Mouse (Mus musculus): ENCODE results near the gene Spaca6.
A peak's percentile ranks its signal among the peaks of the same experiment; 100 is the strongest.
"Not testable (repeated sequence)": the region's sequence is repeated elsewhere in the genome, so short reads cannot be mapped to it uniquely, and the experiment has no call there.

Spaca6 gene

GRCm38 (mm10) chr17:17844606-17845005, 17.6 kb downstream of the Spaca6 start:
- not testable (repeated sequence) for DNase-seq (ENCODE audit: low spot score)

GRCm38 (mm10) chr17:17845187-17846027, 18.4 kb downstream of the Spaca6 start:
- DNase-seq (ENCODE audit: low spot score): peak; percentile 43

DNA sequence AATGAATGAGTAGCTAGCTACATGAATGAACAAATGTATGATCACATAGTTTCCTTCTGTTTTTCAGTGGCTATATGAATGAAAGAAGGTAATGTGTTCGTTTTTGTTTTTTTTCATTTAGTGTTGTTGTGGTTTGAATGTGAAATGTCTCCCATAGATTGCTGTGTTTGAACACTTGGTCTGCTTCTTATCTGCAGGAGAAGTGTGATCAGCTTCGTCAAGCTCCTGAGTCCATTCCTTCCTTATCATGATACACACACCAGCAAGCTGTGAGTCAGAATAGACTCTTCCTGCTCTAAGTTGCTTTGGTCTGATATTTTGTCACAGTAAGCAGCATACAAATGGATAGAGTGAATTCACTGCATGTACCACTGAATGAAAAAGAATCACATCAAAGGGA, 22.0 kb downstream of the Spaca6 start:
- DNase-seq (ENCODE audit: low spot score): no peak

- DNase-seq (ENCODE audit: low spot score): no peak
These were observed 23.2 kb downstream of the Spaca6 start for GRCm38 (mm10) chr17:17849906-17850712.

GRCm38 (mm10) chr17:17855064-17855838, 28.3 kb downstream of the Spaca6 start, which contains the start of gene Has1:
Gene Has1, minus strand, starts transcription at chr17:17855205.
- no peak for DNase-seq (ENCODE audit: low spot score)

DNA sequence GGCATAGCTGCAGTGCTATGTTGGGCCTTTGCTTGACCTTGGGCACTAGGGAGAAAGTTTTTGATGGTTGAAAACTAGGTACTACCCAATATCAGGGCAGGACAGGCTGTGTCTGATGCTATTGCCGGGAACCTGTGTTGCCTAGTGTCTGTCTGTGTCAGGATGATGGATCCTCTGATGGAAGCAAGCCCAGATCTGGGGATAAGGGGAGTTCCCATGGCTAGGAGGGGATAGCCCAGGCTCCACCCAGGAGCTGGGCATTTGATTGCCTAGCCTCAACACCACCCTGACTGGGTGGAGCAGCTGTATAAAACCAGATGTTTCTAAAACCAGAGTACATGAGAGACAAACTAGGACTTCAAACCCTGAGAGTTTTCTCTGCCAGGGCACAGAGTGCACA, 29.7 kb downstream of the Spaca6 start:
- DNase-seq (ENCODE audit: low spot score): no peak

DNA sequence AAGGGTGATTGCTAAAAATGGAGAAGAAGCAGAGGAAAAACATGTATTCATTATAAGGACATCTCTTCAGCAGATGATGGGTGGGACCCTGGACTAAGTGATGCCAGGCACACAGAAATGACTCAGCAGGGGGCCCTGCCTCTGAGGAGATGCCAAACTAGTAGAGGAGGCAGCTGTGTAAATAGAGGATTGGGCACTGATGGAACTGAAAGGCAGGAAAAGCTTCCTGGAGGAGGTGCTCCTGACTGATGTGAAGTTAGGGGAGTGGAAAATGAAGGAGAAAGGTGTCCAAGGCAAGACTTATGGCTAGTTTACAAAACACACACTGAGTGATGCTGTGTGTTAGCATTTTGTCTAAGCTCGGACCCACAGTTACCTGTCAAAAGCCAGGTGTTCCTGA, 30.5 kb downstream of the Spaca6 start:
- no peak for DNase-seq (ENCODE audit: low spot score)

- DNase-seq (ENCODE audit: low spot score): no peak
These were observed 33.2 kb downstream of the Spaca6 start for GRCm38 (mm10) chr17:17860110-17860509.

- no peak for DNase-seq (ENCODE audit: low spot score)
These were observed 35.4 kb downstream of the Spaca6 start for GRCm38 (mm10) chr17:17862360-17862759.

DNA sequence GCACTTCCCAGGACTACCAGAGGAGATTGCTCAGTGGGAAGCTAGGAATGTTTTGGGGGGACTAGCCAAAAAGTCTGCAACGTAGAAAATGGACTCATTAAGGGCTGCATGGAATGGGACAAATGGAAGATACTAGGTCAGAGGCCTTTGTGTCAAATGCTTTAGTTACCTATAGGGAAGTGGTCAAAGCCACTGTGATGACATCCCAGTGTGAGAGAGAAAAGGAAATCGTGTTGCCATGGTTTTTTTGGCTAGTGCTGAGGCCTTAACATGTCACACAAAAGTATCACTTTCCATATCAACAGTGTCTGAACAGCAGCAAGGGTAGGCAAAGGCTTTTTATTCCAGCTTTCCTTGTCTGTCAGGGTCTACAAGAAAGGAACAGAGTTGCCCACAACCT, 38.2 kb downstream of the Spaca6 start:
- DNase-seq (ENCODE audit: low spot score): no peak

DNA sequence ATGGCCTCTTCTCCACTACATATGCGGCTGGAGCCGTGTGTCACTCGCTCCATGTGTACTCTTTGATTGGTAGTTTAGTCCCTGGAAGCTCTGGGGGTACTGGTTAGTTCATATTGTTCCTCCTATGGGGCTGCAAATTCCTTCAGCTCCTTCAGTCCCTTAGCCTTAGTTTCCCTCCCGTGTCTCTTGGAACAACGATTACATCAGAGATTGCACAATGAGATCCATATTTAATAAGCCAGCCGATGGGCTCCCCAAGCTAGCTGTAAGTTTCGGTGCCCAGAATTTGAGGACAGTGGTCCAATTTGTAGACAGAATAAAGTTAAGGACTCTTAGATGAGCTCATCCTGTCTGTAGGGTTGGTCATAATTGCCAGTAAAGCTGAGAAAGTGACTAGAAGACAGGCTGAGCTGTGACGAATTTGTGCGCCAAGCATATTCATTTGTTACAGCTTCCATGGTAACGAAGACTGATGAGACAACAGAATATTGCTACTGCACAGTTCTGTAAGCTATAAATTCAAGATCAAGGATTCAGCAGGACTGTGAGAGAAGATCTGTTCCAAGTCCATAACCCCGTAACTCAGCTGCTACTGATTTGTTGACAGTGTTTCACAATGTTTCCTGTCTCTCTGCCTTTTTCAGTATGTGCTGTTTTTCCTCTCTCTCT, 40.0 kb downstream of the Spaca6 start:
- DNase-seq (ENCODE audit: low spot score): peak; percentile 9

DNA sequence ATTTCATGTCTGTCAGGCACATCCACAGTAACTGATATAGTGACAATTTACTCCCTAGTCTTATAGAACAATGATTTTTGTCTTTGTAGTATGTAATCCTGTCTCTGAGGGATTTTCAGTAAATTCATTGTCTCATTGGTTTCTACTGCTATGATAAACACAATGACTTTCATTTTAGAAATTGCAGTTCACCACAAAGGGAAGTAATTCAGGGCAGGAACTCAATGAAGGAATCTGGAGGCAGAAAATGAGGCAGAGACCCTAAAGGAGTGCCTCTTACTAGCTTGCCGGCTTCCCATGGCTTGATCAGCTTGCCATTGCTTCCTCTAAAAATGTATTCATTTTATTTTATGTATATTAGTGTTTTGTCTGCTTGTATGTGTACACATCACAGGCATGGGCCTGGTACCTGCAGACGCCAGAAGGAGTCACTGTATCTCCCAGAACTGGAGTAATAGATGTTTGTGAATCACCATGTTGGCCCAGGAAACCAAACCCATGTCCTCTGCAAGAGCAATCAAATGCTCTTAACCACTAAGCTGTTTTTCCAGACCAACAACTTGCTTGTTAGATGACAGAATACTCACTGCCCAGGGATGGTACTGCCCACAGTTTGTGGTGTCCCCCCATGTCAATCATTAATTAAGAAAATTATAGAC, 44.1 kb downstream of the Spaca6 start:
- DNase-seq (ENCODE audit: low spot score): no peak

DNA sequence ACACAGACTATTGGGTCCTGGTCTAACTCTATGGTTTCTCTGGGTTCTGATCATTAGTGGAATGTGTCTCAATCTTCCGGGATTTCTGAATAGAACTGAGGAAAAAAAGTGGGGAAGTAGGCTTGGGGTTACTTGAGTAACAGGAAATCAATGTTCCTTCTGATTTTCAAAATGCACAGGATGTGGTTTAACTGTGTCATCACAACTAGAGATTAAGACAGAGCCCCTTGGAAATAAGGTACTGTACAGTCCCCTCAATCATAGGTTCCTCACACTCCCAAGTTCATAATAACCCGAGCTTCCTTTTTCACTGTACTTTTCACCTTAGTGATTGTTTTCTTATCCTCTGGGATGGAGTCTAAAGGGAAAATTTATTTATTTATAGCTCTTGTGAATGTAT, 44.7 kb downstream of the Spaca6 start:
- DNase-seq (ENCODE audit: low spot score): no peak

- no peak for DNase-seq (ENCODE audit: low spot score)
These were observed 52.4 kb downstream of the Spaca6 start for GRCm38 (mm10) chr17:17879347-17879746.

- DNase-seq (ENCODE audit: low spot score): no peak
These were observed 55.7 kb downstream of the Spaca6 start for GRCm38 (mm10) chr17:17882672-17883071.

GRCm38 (mm10) chr17:17883840-17884239, 56.9 kb downstream of the Spaca6 start, which contains the start of gene Fpr1:
Gene Fpr1, minus strand, starts transcription at chr17:17883940.
- DNase-seq (ENCODE audit: low spot score): no peak

GRCm38 (mm10) chr17:17887774-17888248, 60.9 kb downstream of the Spaca6 start, which contains the start of the genes Fpr2 and Fpr3:
Gene Fpr2, plus strand, starts transcription at chr17:17887824.
Gene Fpr3, plus strand, starts transcription at chr17:17887852.
- DNase-seq (ENCODE audit: low spot score): no peak

GRCm38 (mm10) chr17:17889732-17890425, 62.9 kb downstream of the Spaca6 start:
- DNase-seq (ENCODE audit: low spot score): no peak
